14 mouse cellular contexts compared by ENCODE assay signal in genomic region chr11:118142547-118143165, GRCm38 (mm10). TPM values are rescaled to one million over a fixed set of nuclear protein-coding genes. Genes with fewer than 3 reads are reported as not detected.
A peak's percentile ranks its signal among the peaks of the same experiment; 100 is the strongest.
DNase-seq lines count a peak whose midpoint lies in the region; ATAC-seq and TF ChIP-seq lines count a peak whose summit lies in the region.
"Had no signal": no experiment of that assay in that cellular context is flagged by ENCODE, and none has a peak within 500 bp of the region (broad histone marks: within the 10 kb centered on the region; RNA-seq: fewer than 3 reads in every experiment).

No protein-coding gene starts in this region.

- no peak for TF ChIP-seq POLR2A in olfactory bulb, adult 2 months (IDR thresholded peaks at IDR 0.05; ENCODE audit: insufficient read depth, low read depth, low read length)

- H3K9me3 ChIP-seq in forebrain, embryonic 10.5 days: peaks cover 10% of the 10 kb centered on the region; the same call in 1 of the 2 replicates
- no peaks in the 10 kb centered on the region for H3K9me3 ChIP-seq in forebrain, embryonic 16.5 days (ENCODE audit: control insufficient read depth, low read length)
- H3K9me3 ChIP-seq in midbrain, embryonic 11.5 days (ENCODE audit: control insufficient read depth, low read length): no peaks in the 10 kb centered on the region
- no peaks in the 10 kb centered on the region; the same call in 1 of the 2 replicates for H3K9me3 ChIP-seq in midbrain, embryonic 16.5 days (replicated peaks; ENCODE audit: control insufficient read depth, low read length, poor library complexity, severe bottlenecking)
- peaks cover 2% of the 10 kb centered on the region; the same call in 1 of the 2 replicates for H3K9me3 ChIP-seq in hindbrain, embryonic 16.5 days (ENCODE audit: control insufficient read depth, low read length)
- H3K9me3 ChIP-seq: liver, embryonic 13.5 days had no signal

- peaks cover 19% of the 10 kb centered on the region for H3K4me1 ChIP-seq in forebrain, embryonic 10.5 days
- H3K4me1 ChIP-seq in forebrain, embryonic 16.5 days (replicated peaks; ENCODE audit: control insufficient read depth, insufficient read depth, low read length): 0 out of 2 replicates have a peak, but pooled peaks cover 4% of the 10 kb centered on the region
- peaks cover 6% of the 10 kb centered on the region for H3K4me1 ChIP-seq in midbrain, embryonic 11.5 days (ENCODE audit: control insufficient read depth, insufficient read depth, low read length)
- H3K4me1 ChIP-seq in midbrain, embryonic 16.5 days (ENCODE audit: control insufficient read depth, insufficient read depth, low read length): peaks cover 2% of the 10 kb centered on the region; the same call in 1 of the 2 replicates
- H3K4me1 ChIP-seq in hindbrain, embryonic 16.5 days (ENCODE audit: control insufficient read depth, insufficient read depth, low read depth, low read length): peaks cover 6% of the 10 kb centered on the region
- peaks cover 19% of the 10 kb centered on the region for H3K4me1 ChIP-seq in olfactory bulb, adult 2 months (ENCODE audit: control insufficient read depth, insufficient read depth, low read length)

- no peak overlapping the region for H3K9ac ChIP-seq in forebrain, embryonic 16.5 days (replicated peaks; ENCODE audit: low read depth, low read length)
- peak overlapping the region; percentile 36 for H3K9ac ChIP-seq in midbrain, embryonic 11.5 days (ENCODE audit: low read length)
- no peak overlapping the region for H3K9ac ChIP-seq in midbrain, embryonic 16.5 days (ENCODE audit: low read depth, low read length)
- H3K9ac ChIP-seq in hindbrain, embryonic 16.5 days (ENCODE audit: low read depth, low read length): peak overlapping the region; percentile 19; the same call in 1 of the 2 replicates
- H3K9ac ChIP-seq: liver, embryonic 13.5 days had no signal

- no peak overlapping the region for H3K4me2 ChIP-seq in forebrain, embryonic 16.5 days (ENCODE audit: low read length)
- H3K4me2 ChIP-seq in midbrain, embryonic 11.5 days: no peak overlapping the region
- H3K4me2 ChIP-seq in midbrain, embryonic 16.5 days (ENCODE audit: low read length): no peak overlapping the region
- no peak overlapping the region for H3K4me2 ChIP-seq in hindbrain, embryonic 16.5 days (ENCODE audit: low read length)
- H3K4me2 ChIP-seq: liver, embryonic 13.5 days had no signal

- peak overlapping the region; percentile 66 for H3K27ac ChIP-seq in forebrain, embryonic 10.5 days
- no peak overlapping the region for H3K27ac ChIP-seq in forebrain, embryonic 16.5 days (ENCODE audit: low read length)
- peak overlapping the region; percentile 32; the same call in 1 of the 2 replicates for H3K27ac ChIP-seq in midbrain, embryonic 11.5 days (ENCODE audit: low read depth, low read length)
- no peak overlapping the region for H3K27ac ChIP-seq in midbrain, embryonic 16.5 days (ENCODE audit: low read length)
- H3K27ac ChIP-seq in hindbrain, embryonic 16.5 days (ENCODE audit: low read depth, low read length): peak overlapping the region; percentile 31; the same call in 1 of the 2 replicates
- peak overlapping the region; percentile 83 for H3K27ac ChIP-seq in olfactory bulb, adult 2 months (ENCODE audit: insufficient read depth, low read depth, low read length)
- H3K27ac ChIP-seq: liver, embryonic 13.5 days; macrophage had no signal

- DNase-seq in forebrain, embryonic 10.5 days (ENCODE audit: extremely low spot score, low spot score): no peak
- peak; percentile 86 for DNase-seq in midbrain, embryonic 11.5 days (ENCODE audit: low spot score, missing footprints)
- no peak for DNase-seq in layer of hippocampus, adult 9-11 months
- DNase-seq in adrenal gland, postnatal 25 days: no peak
- DNase-seq: cerebellum, adult 2 months; heart, adult 18-20 months; kidney, adult 18-20 months; layer of hippocampus, postnatal 36 days; liver, embryonic 13.5 days had no signal

- H3K36me3 ChIP-seq in forebrain, embryonic 10.5 days (replicated peaks): no peaks in the 10 kb centered on the region
- H3K36me3 ChIP-seq in forebrain, embryonic 16.5 days (ENCODE audit: control insufficient read depth, insufficient read depth): no peaks in the 10 kb centered on the region
- no peaks in the 10 kb centered on the region for H3K36me3 ChIP-seq in midbrain, embryonic 11.5 days (ENCODE audit: control insufficient read depth, insufficient read depth, low read length)
- no peaks in the 10 kb centered on the region for H3K36me3 ChIP-seq in midbrain, embryonic 16.5 days (ENCODE audit: control insufficient read depth, insufficient read depth, low read length)
- H3K36me3 ChIP-seq in hindbrain, embryonic 16.5 days (ENCODE audit: control insufficient read depth, insufficient read depth, low read length): no peaks in the 10 kb centered on the region
- H3K36me3 ChIP-seq: liver, embryonic 13.5 days had no signal

- H3K27me3 ChIP-seq in forebrain, embryonic 10.5 days (ENCODE audit: poor library complexity, severe bottlenecking): peaks cover 7% of the 10 kb centered on the region; the same call in 1 of the 2 replicates
- H3K27me3 ChIP-seq in forebrain, embryonic 16.5 days (replicated peaks; ENCODE audit: control insufficient read depth, insufficient read depth, low read length): no peaks in the 10 kb centered on the region
- H3K27me3 ChIP-seq in midbrain, embryonic 11.5 days (ENCODE audit: control insufficient read depth, insufficient read depth, low read length): no peaks in the 10 kb centered on the region
- H3K27me3 ChIP-seq in midbrain, embryonic 16.5 days (ENCODE audit: control insufficient read depth, insufficient read depth, low read depth, low read length): no peaks in the 10 kb centered on the region
- no peaks in the 10 kb centered on the region for H3K27me3 ChIP-seq in hindbrain, embryonic 16.5 days (replicated peaks; ENCODE audit: control insufficient read depth, insufficient read depth, low read length)
- H3K27me3 ChIP-seq: liver, embryonic 13.5 days had no signal

- ATAC-seq in forebrain, embryonic 16.5 days: no peak
- no peak for ATAC-seq in midbrain, embryonic 11.5 days (ENCODE audit: low FRiP score)
- no peak for ATAC-seq in midbrain, embryonic 16.5 days
- ATAC-seq in hindbrain, embryonic 16.5 days: 0 out of 2 replicates have a peak, but pooled peaks have one; percentile 14

- no peak overlapping the region for H3K4me3 ChIP-seq in forebrain, embryonic 10.5 days
- H3K4me3 ChIP-seq in forebrain, embryonic 16.5 days (replicated peaks; ENCODE audit: low read length): no peak overlapping the region
- no peak overlapping the region for H3K4me3 ChIP-seq in midbrain, embryonic 11.5 days (ENCODE audit: low read depth, low read length)
- H3K4me3 ChIP-seq in midbrain, embryonic 16.5 days (ENCODE audit: low read depth, low read length): no peak overlapping the region
- no peak overlapping the region for H3K4me3 ChIP-seq in hindbrain, embryonic 16.5 days (ENCODE audit: low read length)
- H3K4me3 ChIP-seq in olfactory bulb, adult 2 months (ENCODE audit: insufficient read depth, low read depth, low read length): no peak overlapping the region
- H3K4me3 ChIP-seq: liver, embryonic 13.5 days had no signal

- TF ChIP-seq CTCF in olfactory bulb, adult 2 months (IDR thresholded peaks at IDR 0.05; ENCODE audit: insufficient read depth, low read depth, low read length): no peak

- WGBS in forebrain, embryonic 10.5 days: 19% methylated on average over 7 of the region's 7 CpGs
- WGBS in forebrain, embryonic 16.5 days: 10% methylated on average over 7 of the region's 7 CpGs
- WGBS in midbrain, embryonic 11.5 days: 19% methylated on average over 7 of the region's 7 CpGs
- WGBS in midbrain, embryonic 16.5 days: 7% methylated on average over 7 of the region's 7 CpGs
- WGBS in hindbrain, embryonic 16.5 days: 6% methylated on average over 7 of the region's 7 CpGs
- 17% methylated on average over 7 of the region's 7 CpGs for WGBS in olfactory bulb, adult 2 months

RNA-seq across cellular contexts. Expression of gene Dnah17, which starts 12.2 kb away (rescaled TPM):
- 0.18 and 0.27 TPM in 2 replicates for polyA plus RNA-seq in forebrain, embryonic 10.5 days (2016; fragmentation: Nextera tagmentation; extraction: Ambion mirVana)
- polyA plus RNA-seq in forebrain, embryonic 16.5 days (2015; fragmentation: Nextera tagmentation; extraction: Ambion mirVana): 0.22 and 0.37 TPM in 2 replicates
- polyA plus RNA-seq in midbrain, embryonic 11.5 days (2014; fragmentation: Nextera tagmentation; extraction: Ambion mirVana): 0.08 and 0.11 TPM in 2 replicates
- polyA plus RNA-seq in midbrain, embryonic 16.5 days (2015; fragmentation: Nextera tagmentation; extraction: Ambion mirVana): 0.20 and 0.35 TPM in 2 replicates
- polyA plus RNA-seq in hindbrain, embryonic 16.5 days (2015; fragmentation: Nextera tagmentation; extraction: Ambion mirVana): 0.22 and 0.23 TPM in 2 replicates
- polyA plus RNA-seq in olfactory bulb, adult 2 months (2012; ENCODE audit: insufficient read depth, insufficient read length, low replicate concordance, missing spikeins): not detected in 2 replicates
- total RNA-seq in adrenal gland, postnatal 25 days (2021): 0.03 TPM in 1 of 2 replicates, not detected in the other

Comparison
In these comparisons a context has a peak if more than half of its experiments do, and no peak if none do; other contexts are left out.
1. H3K27ac ChIP-seq: peak in forebrain, embryonic 10.5 days (single experiment), midbrain, embryonic 11.5 days (single experiment), hindbrain, embryonic 16.5 days (single experiment) and olfactory bulb, adult 2 months (single experiment); none in forebrain, embryonic 16.5 days (single experiment) and midbrain, embryonic 16.5 days (single experiment).
2. H3K9ac ChIP-seq: peak in midbrain, embryonic 11.5 days (single experiment) and hindbrain, embryonic 16.5 days (single experiment); none in forebrain, embryonic 16.5 days (single experiment) and midbrain, embryonic 16.5 days (single experiment).